Mouse (Mus musculus): Measurements from ENCODE around the gene Vwa5b1.

DNA sequence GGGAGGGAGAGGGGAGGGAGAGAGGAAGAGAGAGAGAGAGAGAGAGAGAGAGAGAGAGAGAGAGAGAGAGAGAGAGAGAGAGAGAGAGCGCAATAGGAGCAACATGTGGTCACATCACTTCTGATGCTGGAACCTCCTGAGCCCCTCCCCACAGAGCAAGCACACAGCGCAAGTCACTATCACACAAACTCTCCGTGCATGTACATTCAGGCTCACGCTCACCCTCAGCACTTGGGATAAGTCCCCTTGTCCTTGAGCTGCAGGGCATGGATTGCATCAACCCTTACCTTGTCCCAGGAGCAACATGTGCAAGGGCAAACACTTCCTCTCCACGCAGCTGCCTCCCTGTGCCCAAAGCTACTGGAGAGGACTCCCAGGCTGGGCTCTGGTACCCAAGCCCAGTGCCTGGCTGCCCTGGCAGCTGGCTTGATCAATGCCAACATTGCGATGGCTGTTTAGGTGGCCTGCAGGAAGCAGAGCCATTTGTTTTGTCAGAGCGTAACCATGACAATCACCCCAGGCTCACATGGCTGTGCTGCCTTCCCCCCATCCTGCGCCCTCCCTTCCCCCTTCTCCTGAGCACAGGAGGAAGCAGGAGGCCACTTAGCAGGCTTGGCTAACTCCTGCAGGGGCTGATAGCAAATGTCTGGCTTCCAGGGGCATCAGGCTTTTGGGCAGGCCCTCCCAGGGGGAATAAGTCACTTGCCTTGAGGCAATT lies at the start of gene Vwa5b1:
- no peak for TF ChIP-seq EP300 (optimal IDR thresholded peaks at IDR 0.05)
- TF ChIP-seq CTCF (IDR thresholded peaks at IDR 0.05; ENCODE audit: low read depth) = no peak

Data from stomach, postnatal 0 days (tissue).